Mouse (Mus musculus): ENCODE data around the gene Acap2. TPM values are rescaled to one million over a fixed set of nuclear protein-coding genes. Genes with fewer than 3 reads are reported as not detected.

The Acap2 gene
- polyA plus RNA-seq, 1 experiment from 2014 or later = 39.6 TPM

DNA sequence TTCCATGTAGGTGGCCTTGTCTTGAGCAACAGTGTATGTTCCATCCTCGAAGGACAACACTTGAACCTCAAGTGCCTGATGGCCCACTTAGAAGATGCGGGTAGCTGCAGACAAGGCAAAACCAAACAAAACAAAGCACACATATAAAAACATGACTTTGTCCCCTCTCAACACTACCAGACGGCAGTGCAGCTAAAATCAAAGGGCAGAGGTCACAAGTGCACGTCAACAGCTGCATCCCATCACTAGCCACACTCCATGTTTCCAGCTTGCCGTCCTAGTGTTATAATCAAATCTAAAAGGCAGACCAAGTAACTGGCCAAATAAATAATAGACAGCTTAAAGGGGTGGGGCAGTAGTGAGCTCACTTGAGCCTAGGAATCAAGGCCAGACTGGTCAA, 69.5 kb downstream of the Acap2 start:
- WGBS (ENCODE audit: missing documents) = 98% methylated on average over 5 of the region's 5 CpGs
- H3K27ac ChIP-seq = no peak overlapping the region
- H3K79me2 ChIP-seq (ENCODE audit: inconsistent target) = no peaks in the 10 kb centered on the region
- H3K36me3 ChIP-seq (ENCODE audit: inconsistent target) = peaks cover 93% of the 10 kb centered on the region
- H3K4me3 ChIP-seq (ENCODE audit: inconsistent target) = no peak overlapping the region

DNA sequence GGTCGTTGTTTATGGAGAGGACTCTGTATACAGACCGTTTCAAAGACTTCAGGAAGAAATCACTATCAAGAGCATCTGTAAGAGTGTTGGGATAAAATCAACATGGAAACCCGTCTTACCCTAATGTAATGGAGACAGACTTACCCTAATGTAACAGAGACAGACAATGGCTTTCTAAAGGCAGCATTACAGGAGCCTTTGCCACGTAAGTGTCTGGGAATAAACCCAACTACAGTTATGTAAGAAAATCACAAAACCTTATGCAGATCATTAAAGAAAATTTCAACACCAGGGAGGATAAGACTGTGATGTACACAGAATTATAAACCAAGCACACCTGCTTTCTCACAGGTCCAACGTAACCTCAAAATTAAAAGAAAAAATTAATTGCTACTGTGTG, 72.9 kb downstream of the Acap2 start:
- Histone ChIP-seq H3K79me2 (ENCODE audit: inconsistent target) (no peaks in the 10 kb centered on the region), H3K4me3 (ENCODE audit: inconsistent target) (no peak overlapping the region), H3K36me3 (ENCODE audit: inconsistent target) (peaks cover 71% of the 10 kb centered on the region), H3K27ac (no peak overlapping the region)
- 97% methylated on average over 5 of the region's 5 CpGs for WGBS (ENCODE audit: missing documents)

DNA sequence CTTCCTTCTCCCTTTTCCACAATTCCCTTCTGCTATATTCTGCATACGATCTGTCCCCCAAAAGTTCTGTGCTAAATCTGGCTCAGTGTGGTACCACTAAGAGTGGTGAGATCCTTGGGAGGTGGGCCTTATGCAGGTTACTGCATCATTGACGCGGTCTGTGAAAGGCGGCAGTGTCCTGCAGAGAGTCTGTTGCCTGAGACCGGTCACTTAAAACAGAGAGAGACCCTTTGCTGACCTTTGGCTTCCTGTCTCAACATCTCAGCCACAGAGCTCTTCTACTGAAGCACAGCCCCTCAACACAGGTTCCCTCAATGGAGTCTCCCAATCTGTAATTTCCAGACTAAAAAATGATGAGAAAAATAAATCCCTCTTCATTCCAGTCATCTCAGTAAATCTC, 76.1 kb downstream of the Acap2 start:
- H3K36me3 ChIP-seq (ENCODE audit: inconsistent target) = peaks cover 61% of the 10 kb centered on the region
- H3K27ac ChIP-seq = no peak overlapping the region
- H3K4me3 ChIP-seq (ENCODE audit: inconsistent target) = no peak overlapping the region
- H3K79me2 ChIP-seq (ENCODE audit: inconsistent target) = no peaks in the 10 kb centered on the region
- 97% methylated on average over 5 of the region's 5 CpGs for WGBS (ENCODE audit: missing documents)

DNA sequence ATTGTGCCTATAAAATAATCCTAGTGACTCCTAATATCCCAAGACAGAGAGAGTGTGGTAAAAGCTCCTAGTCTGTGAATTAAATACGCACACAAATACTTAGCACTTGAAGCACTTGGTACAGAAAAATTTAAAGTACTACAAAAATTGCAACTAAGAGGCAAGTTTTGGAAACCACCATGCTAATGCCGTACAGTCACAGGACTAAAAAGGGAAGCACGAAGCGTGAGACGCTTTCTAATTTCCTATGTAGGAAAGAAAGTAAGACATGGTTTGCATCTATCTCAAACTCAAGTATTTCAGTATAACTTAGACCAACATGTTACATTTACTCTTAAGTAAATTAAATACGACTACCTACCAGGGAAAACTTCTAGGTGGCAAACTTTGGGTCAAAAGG, 79.4 kb downstream of the Acap2 start:
- no peaks in the 10 kb centered on the region for H3K79me2 ChIP-seq (ENCODE audit: inconsistent target)
- H3K4me3 ChIP-seq (ENCODE audit: inconsistent target) = no peak overlapping the region
- peaks cover 61% of the 10 kb centered on the region for H3K36me3 ChIP-seq (ENCODE audit: inconsistent target)
- no peak overlapping the region for H3K27ac ChIP-seq
- 88% methylated on average over 6 of the region's 6 CpGs for WGBS (ENCODE audit: missing documents)

DNA sequence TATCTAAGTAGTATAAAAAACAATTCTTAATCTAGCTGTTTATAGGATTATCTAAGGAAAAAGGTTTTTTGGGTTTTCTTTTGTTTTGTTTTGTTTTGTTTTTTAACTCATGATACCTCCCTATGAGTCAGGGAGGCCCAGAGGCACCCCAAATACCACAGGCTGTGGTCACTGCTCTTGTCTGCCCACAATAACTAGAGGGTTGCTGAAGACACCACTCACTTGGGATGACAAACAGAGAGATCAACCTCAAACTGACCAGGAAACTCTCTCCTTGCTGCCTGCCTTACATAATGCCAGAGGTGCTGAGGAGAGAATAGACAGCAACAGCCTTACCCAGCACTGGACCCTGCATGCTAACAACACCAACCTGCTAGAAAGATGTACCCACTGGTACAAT, 87.4 kb downstream of the Acap2 start:
- H3K4me3 ChIP-seq (ENCODE audit: inconsistent target) = no peak overlapping the region
- H3K27ac ChIP-seq = no peak overlapping the region
- no peaks in the 10 kb centered on the region for H3K79me2 ChIP-seq (ENCODE audit: inconsistent target)
- H3K36me3 ChIP-seq (ENCODE audit: inconsistent target) = peaks cover 92% of the 10 kb centered on the region

DNA sequence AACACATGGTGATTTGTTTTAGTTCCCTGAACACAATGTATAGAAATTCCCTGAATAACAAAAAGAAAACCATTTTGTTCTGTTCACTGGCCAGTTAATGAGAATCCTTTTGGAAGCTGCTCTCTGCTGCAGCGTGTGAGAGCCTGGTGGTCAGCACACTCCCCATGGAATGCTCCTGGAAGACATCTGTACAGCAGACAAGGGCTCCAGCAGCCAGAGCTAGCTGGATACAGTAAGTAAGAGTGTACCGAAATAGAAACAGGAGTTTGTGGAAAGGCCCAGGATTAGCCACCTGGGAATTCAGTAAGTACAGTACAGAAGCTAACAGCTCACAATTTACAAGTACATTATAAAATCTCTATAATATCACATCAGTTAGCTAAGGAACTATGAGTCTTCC, 99.7 kb downstream of the Acap2 start:
- Histone ChIP-seq H3K4me3 (ENCODE audit: inconsistent target) (no peak overlapping the region), H3K79me2 (ENCODE audit: inconsistent target) (no peaks in the 10 kb centered on the region), H3K27ac (no peak overlapping the region), H3K36me3 (ENCODE audit: inconsistent target) (peaks cover 92% of the 10 kb centered on the region)
- WGBS (ENCODE audit: missing documents) = 100% methylated on average over 2 of the region's 2 CpGs

DNA sequence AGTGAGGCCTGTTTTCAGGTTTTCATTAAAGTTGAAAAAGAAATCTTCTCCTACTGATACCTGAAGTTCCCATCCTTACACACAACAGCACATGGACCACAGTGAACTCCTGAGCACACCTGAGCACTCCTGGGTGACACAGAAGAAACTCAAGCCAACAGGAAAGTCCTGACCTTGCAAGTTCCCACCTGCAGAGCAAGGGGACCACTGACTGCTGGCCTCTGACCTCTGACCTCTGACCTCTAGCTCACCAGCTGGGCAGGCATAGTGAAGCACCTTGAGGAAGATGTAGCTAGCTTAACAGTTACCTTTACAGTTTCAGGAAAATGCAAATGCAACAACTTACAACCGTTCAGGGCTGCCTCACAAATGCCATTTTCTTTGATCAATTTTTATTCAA, 101.1 kb downstream of the Acap2 start:
- Histone ChIP-seq H3K79me2 (ENCODE audit: inconsistent target) (no peaks in the 10 kb centered on the region), H3K27ac (no peak overlapping the region), H3K36me3 (ENCODE audit: inconsistent target) (peaks cover 91% of the 10 kb centered on the region), H3K4me3 (ENCODE audit: inconsistent target) (no peak overlapping the region)
- WGBS (ENCODE audit: missing documents) = 100% methylated on average over 1 of the region's 1 CpGs

DNA sequence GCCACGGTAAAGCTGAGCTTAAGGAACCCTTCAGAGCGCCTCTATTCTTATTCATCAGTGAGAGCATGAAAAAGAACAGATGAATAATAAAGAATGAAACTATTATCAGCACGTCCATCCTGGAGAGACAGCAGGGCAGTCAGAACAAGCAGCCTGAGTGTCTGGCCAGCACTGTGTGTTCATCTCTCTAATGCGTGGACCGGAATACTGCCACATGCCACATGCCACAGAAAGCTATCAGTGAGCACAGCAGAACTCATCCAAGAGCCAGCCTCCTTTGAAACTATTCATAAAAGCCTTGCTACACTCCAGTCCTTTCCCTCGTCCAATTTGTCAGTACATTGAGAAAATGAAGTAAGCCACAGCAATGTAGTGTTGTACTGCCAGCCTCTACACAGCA, 107.0 kb downstream of the Acap2 start:
- Histone ChIP-seq H3K79me2 (ENCODE audit: inconsistent target) (no peaks in the 10 kb centered on the region), H3K4me3 (ENCODE audit: inconsistent target) (no peak overlapping the region), H3K36me3 (ENCODE audit: inconsistent target) (peaks cover 55% of the 10 kb centered on the region), H3K27ac (no peak overlapping the region)
- WGBS (ENCODE audit: missing documents) = 91% methylated on average over 6 of the region's 6 CpGs

DNA sequence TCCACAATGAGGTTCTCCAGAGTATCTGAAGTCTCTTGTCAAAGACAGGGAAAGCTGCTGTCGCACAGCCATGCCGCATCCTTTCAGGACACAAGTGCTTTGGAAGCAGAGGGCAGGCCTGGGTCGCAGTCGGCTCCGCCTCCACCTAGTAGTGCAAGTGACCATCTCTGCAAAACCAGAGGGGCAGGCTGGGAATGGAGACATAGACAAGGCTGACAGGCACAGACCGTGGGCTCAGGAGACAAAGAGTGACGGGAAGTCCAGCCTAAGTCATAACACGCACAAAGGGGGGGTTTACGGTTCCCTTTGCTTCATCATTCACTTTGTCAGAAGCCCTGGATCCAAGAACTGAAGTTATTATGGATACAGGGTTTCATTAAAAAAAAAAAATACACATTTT, 107.9 kb downstream of the Acap2 start:
- 96% methylated on average over 8 of the region's 9 CpGs for WGBS (ENCODE audit: missing documents)
- Histone ChIP-seq H3K27ac (no peak overlapping the region), H3K36me3 (ENCODE audit: inconsistent target) (peaks cover 49% of the 10 kb centered on the region), H3K79me2 (ENCODE audit: inconsistent target) (no peaks in the 10 kb centered on the region), H3K4me3 (ENCODE audit: inconsistent target) (no peak overlapping the region)

DNA sequence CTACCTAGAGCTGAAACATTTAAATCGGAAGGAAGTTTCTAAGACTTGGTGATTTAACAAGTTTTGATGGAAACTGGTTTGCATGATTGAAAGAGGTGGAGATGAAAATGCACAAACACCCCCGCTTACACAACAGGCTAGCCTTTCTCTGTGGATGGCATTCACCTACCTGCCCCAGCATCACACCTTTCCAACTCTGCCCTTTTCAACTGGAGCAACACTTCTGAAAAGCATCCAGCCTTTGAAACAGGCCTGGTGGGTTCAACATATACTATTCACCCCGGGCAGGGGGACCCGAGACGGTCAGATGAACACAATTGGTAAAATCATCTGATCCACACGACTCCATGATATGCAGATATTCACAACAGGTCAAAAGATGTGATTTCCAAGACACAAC, 119.2 kb downstream of the Acap2 start:
- Histone ChIP-seq H3K4me3 (ENCODE audit: inconsistent target) (no peak overlapping the region), H3K79me2 (ENCODE audit: inconsistent target) (no peaks in the 10 kb centered on the region; the same call in 1 of the 2 replicates), H3K27ac (no peak overlapping the region), H3K36me3 (ENCODE audit: inconsistent target) (no peaks in the 10 kb centered on the region)
- 90% methylated on average over 6 of the region's 6 CpGs for WGBS (ENCODE audit: missing documents)

DNA sequence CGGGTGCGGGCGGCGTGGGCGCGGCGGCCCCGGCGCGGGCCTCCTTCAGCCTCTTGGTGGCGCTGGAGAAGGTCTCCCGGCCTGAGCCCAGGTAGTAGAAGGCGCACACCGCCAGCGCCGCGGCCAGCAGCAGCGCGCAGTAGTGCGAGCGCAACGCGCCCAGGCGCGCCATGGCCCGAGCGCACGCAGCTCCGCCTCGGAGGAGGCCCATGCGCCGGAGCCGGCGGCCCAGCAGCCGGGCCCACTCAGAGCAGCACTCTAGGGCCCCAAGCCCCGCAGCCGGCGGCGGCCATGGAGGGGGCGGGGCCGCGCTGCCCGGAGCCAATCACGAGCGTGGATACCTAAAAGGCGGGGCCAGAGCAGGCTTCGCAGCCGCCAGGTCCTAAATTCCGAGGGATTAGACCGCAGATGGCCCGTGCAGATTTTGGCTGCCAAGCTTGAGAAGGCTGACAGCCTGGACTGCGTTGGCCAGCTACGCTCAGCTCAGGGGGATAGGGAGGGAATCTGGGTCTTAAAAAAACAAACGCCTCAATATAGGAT, 119.8 kb downstream of the Acap2 start, which contains the start of gene Xxylt1:
Gene Xxylt1 (minus strand): TSS at position 308 of the 540 bp plus-strand sequence.
- Histone ChIP-seq H3K4me3 (ENCODE audit: inconsistent target) (peak within 1 kb of the TSS; percentile 38), H3K27ac (0 out of 2 replicates have a peak within 1 kb of the TSS, but pooled peaks have one; percentile 12), H3K79me2 (ENCODE audit: inconsistent target) (no peaks in the 10 kb centered on the region; the same call in 1 of the 2 replicates), H3K36me3 (ENCODE audit: inconsistent target) (no peaks in the 10 kb centered on the region)
- 2% methylated on average over 48 of the region's 54 CpGs for WGBS (ENCODE audit: missing documents)

DNA sequence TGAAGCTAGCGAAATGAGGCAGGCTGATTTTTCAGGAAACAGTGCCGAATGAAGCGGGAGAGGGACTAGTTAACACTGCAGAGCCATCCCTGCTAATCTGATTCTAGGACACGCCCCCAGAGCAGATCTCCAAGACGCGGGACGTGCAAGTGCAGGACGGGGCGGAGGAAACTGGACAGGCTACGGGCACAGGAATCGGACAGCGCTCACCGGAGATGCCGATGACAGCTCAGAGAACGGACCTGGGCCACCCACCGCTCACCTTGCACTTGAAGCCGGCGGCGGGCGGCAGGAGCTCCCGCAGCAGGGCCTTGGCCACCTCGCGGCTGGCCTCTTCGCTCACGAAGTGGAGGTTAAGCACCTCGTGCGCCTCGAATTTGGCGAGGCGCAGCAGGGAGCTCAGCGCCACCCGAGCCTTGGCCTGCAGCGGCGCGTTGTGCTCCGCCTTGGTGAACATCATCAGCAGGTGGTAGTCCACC, 120.4 kb downstream of the Acap2 start:
- peak overlapping the region; percentile 38 for H3K4me3 ChIP-seq (ENCODE audit: inconsistent target)
- no peaks in the 10 kb centered on the region for H3K36me3 ChIP-seq (ENCODE audit: inconsistent target)
- 0 out of 2 replicates have a peak overlapping the region, but pooled peaks have one; percentile 12 for H3K27ac ChIP-seq

DNA sequence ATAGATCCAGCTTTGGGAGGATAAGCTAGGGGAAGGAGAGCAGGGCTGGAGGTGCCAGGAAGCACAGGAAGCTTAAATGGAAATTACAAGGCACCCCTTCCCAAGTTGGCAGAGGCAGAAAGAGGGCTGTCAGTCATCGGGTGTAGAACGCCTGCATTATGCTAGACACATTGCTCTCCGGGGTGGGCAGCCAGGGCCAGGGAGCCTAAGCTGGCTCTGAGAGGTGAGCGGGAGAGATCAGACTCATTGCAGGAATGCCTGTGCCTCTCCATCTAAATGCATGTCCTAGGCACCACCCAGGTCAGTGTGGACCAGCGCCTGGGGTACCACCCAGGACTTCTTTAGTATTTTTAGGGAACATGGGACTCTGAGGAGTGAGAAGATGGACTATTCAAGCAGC, 123.6 kb downstream of the Acap2 start:
- Histone ChIP-seq H3K79me2 (ENCODE audit: inconsistent target) (no peaks in the 10 kb centered on the region; the same call in 1 of the 2 replicates), H3K27ac (no peak overlapping the region), H3K36me3 (ENCODE audit: inconsistent target) (no peaks in the 10 kb centered on the region), H3K4me3 (ENCODE audit: inconsistent target) (no peak overlapping the region)
- 89% methylated on average over 5 of the region's 5 CpGs for WGBS (ENCODE audit: missing documents)

More for the DNA sequence above, 120.4 kb downstream of the Acap2 start:
- WGBS (ENCODE audit: missing documents) = under 1% methylated on average over 34 of the region's 36 CpGs
- H3K79me2 ChIP-seq (ENCODE audit: inconsistent target) = no peaks in the 10 kb centered on the region; the same call in 1 of the 2 replicates

DNA sequence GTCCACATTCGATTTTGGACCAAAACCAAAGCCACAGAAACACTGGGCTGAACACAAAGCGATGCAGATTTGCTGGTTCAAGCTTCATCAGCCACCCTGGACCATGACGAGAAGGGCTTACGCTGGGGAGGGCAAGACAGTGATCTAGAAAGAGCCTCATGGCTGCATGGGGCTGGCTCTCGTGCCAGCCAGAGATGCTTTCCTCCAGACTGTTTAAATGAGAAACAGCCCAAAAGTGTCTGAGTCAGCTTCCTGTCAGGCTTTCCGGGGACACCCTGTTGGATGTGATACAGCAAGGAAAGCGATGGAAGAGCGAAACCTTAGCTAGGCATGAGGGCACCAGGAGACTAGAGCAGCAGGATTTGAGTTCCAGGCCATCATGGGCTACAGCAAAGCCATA, 124.6 kb downstream of the Acap2 start:
- Histone ChIP-seq H3K27ac (no peak overlapping the region), H3K4me3 (ENCODE audit: inconsistent target) (no peak overlapping the region), H3K36me3 (ENCODE audit: inconsistent target) (no peaks in the 10 kb centered on the region), H3K79me2 (ENCODE audit: inconsistent target) (no peaks in the 10 kb centered on the region; the same call in 1 of the 2 replicates)
- WGBS (ENCODE audit: missing documents) = 32% methylated on average over 8 of the region's 8 CpGs

DNA sequence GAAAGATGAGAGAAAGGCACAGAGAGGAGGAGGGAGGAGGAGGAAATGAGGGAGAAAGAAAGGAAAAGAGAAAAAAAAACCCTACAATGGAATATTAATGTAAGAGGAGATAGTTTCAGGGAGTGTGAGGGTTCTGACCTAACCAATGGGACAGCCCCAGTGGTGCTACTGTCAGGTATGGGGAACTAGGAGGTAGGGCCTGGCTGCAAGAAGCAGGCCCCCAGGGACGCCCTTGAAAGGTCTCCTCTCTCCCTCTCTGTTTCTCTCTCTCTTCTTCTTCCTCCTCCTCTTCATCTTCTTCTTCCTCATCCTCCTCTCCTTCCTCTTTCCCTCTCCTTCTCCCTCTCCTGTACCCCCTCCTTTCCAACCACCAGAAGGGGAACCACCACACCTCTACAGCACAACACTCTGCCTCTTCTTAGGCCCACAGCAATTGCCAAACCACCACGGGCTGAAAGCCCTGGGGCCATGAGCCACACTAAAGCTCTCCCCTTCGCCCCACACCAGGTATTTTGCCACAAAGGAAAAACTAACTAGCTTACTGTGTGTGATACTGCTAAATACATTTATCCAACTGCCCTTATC, 126.6 kb downstream of the Acap2 start:
- Histone ChIP-seq H3K79me2 (ENCODE audit: inconsistent target) (no peaks in the 10 kb centered on the region), H3K4me3 (ENCODE audit: inconsistent target) (no peak overlapping the region), H3K27ac (no peak overlapping the region), H3K36me3 (ENCODE audit: inconsistent target) (no peaks in the 10 kb centered on the region)
- 62% methylated on average over 3 of the region's 3 CpGs for WGBS (ENCODE audit: missing documents)

Data from macrophage (primary cell).